Mouse (Mus musculus): ENCODE measurements around the gene Ap2m1. TPM values are rescaled to one million over a fixed set of nuclear protein-coding genes. Genes with fewer than 3 reads are reported as not detected.

Ap2m1 gene
- polyA plus RNA-seq, 2 experiments from 2014 or later = 467 to 550 TPM

Other genes starting within 250 kb of the Ap2m1 start
- gene Parl, start 233.1 kb upstream of the Ap2m1 start, polyA plus RNA-seq (2017; shearing (Covaris generic)) = 10 to 100 TPM; 72.4 to 74.6 TPM
- gene Cyp2ab1, start 210.1 kb upstream of the Ap2m1 start, polyA plus RNA-seq (2017; shearing (Covaris generic)) = not detected
- gene Abcc5, start 109.1 kb upstream of the Ap2m1 start, polyA plus RNA-seq (2017; shearing (Covaris generic)) = 10 to 100 TPM; 25.1 to 25.4 TPM
- gene Eif2b5, start 36.7 kb upstream of the Ap2m1 start, polyA plus RNA-seq (2017; shearing (Covaris generic)) = 10 to 100 TPM; 13.7 to 14.5 TPM
- 10 to 100 TPM; 13.2 to 13.7 TPM for gene Dvl3, start 18.5 kb upstream of the Ap2m1 start, polyA plus RNA-seq (2017; shearing (Covaris generic))
- 10 to 100 TPM; 49.5 to 57.2 TPM for gene Abcf3, start 13.1 kb downstream of the Ap2m1 start, polyA plus RNA-seq (2017; shearing (Covaris generic))
- gene Vwa5b2, start 54.0 kb downstream of the Ap2m1 start, polyA plus RNA-seq (2017; shearing (Covaris generic)) = under 1 TPM; 0.11 to 0.42 TPM
- gene Eef1akmt4, start 76.1 kb downstream of the Ap2m1 start, polyA plus RNA-seq (2017; shearing (Covaris generic)) = 10 to 100 TPM; 19.0 to 25.6 TPM
- not detected for gene Gm49333, start 76.1 kb downstream of the Ap2m1 start, polyA plus RNA-seq (2017; shearing (Covaris generic))
- 10 to 100 TPM; 28.2 to 31.8 TPM for gene Alg3, start 76.3 kb downstream of the Ap2m1 start, polyA plus RNA-seq (2017; shearing (Covaris generic))
- not detected for gene Camk2n2, start 85.8 kb downstream of the Ap2m1 start, polyA plus RNA-seq (2017; shearing (Covaris generic))
- not detected for gene Ece2, start 94.3 kb downstream of the Ap2m1 start, polyA plus RNA-seq (2017; shearing (Covaris generic))
- gene Psmd2, start 116.2 kb downstream of the Ap2m1 start, polyA plus RNA-seq (2017; shearing (Covaris generic)) = 100 to 1,000 TPM; 152 to 157 TPM
- gene Eif4g1, start 132.8 kb downstream of the Ap2m1 start, polyA plus RNA-seq (2017; shearing (Covaris generic)) = 10 to 100 TPM; 44.6 to 82.1 TPM
- gene Fam131a, start 157.8 kb downstream of the Ap2m1 start, polyA plus RNA-seq (2017; shearing (Covaris generic)) = 1 to 10 TPM in 1 of 2 experiments, not detected in 1; 1.2 TPM
- 10 to 100 TPM; 72.6 to 80.2 TPM for gene Polr2h, start 182.2 kb downstream of the Ap2m1 start, polyA plus RNA-seq (2017; shearing (Covaris generic))
- 1 to 10 TPM; 1.3 to 2.0 TPM for gene Clcn2, start 182.3 kb downstream of the Ap2m1 start, polyA plus RNA-seq (2017; shearing (Covaris generic))
- not detected for gene Chrd, start 197.6 kb downstream of the Ap2m1 start, polyA plus RNA-seq (2017; shearing (Covaris generic))
- under 1 TPM in 1 of 2 experiments, not detected in 1; 0.26 TPM for gene Thpo, start 199.0 kb downstream of the Ap2m1 start, polyA plus RNA-seq (2017; shearing (Covaris generic))

All from activated CD4-positive, CD25-positive, alpha-beta regulatory T cell, adult 4 months (primary cell).